Mouse (Mus musculus): ENCODE results near the gene Zc3h7b. TPM values are rescaled to one million over a fixed set of nuclear protein-coding genes. Genes with fewer than 3 reads are reported as not detected.

Gene Zc3h7b
- total and polyA plus RNA-seq, 3 experiments, result 18.2 to 108 (median 41.5) TPM

GRCm38 (mm10) chr15:81781816-81782215 lies 37.0 kb downstream of the Zc3h7b start:
- Histone ChIP-seq H3K4me1 (ENCODE audit: control insufficient read depth in 1 of 2, insufficient read depth in 2 of 2, low read length in 2 of 2) (peaks cover 0 to 4% of the 10 kb centered on the region in 2 experiments; a peak in 2 of 4 replicates), H3K27me3 (ENCODE audit: control insufficient read depth in 1 of 2, insufficient read depth in 2 of 2, low read length in 2 of 2) (no peaks in the 10 kb centered on the region), H3K9me3 (replicated peaks; ENCODE audit: insufficient read depth, low read length) (no peaks in the 10 kb centered on the region), H3K9ac (ENCODE audit: control insufficient read depth, low read depth, low read length, poor library complexity, severe bottlenecking) (no peak overlapping the region), H3K36me3 (ENCODE audit: control insufficient read depth in 1 of 2, insufficient read depth in 2 of 2, low read length in 2 of 2) (no peaks in the 10 kb centered on the region; a peak in 1 of 4 replicates), H3K4me3 (ENCODE audit: control insufficient read depth in 1 of 2, insufficient read depth in 1 of 2, low read depth in 2 of 2, low read length in 2 of 2) (no peak overlapping the region), H3K27ac (ENCODE audit: control insufficient read depth, low read depth, low read length) (no peak overlapping the region), H3K79me2 (ENCODE audit: control insufficient read depth, insufficient read depth, low read length, poor library complexity) (no peaks in the 10 kb centered on the region)
- no peak for TF ChIP-seq ELF1 (IDR thresholded peaks at IDR 0.05; ENCODE audit: low read depth, low read length)
- no peak for TF ChIP-seq ZC3H11A (IDR thresholded peaks at IDR 0.05; ENCODE audit: low read depth, low read length)
- no peak for TF ChIP-seq UBTF (IDR thresholded peaks at IDR 0.05; ENCODE audit: borderline replicate concordance, insufficient read depth, low read depth, low read length)
- TF ChIP-seq ZNF384 (IDR thresholded peaks at IDR 0.05; ENCODE audit: low read depth, low read length), result no peak
- no peak for TF ChIP-seq TCF12 (IDR thresholded peaks at IDR 0.05; ENCODE audit: low read depth, low read length)
- no peak for TF ChIP-seq ZKSCAN1 (IDR thresholded peaks at IDR 0.05; ENCODE audit: low read depth, low read length)
- TF ChIP-seq MAZ (IDR thresholded peaks at IDR 0.05; ENCODE audit: low read depth, low read length), result no peak
- no peak for TF ChIP-seq NRF1 (IDR thresholded peaks at IDR 0.05; ENCODE audit: insufficient read depth, low read depth, low read length, poor library complexity, severe bottlenecking)
- no peak for TF ChIP-seq POLR2A (IDR thresholded peaks at IDR 0.05; ENCODE audit: control insufficient read depth in 1 of 2, insufficient read depth in 1 of 2, low read depth in 1 of 2, low read length in 2 of 2, poor library complexity in 1 of 2)
- no peak for TF ChIP-seq MYB (IDR thresholded peaks at IDR 0.05; ENCODE audit: low read depth, low read length)
- TF ChIP-seq CTCF (IDR thresholded peaks at IDR 0.05 in 2 of 3, conservative IDR thresholded peaks at IDR 0.05 in 1 of 3; ENCODE audit: control insufficient read depth in 1 of 3, insufficient read depth in 1 of 3, low read depth in 2 of 3, low read length in 3 of 3, poor library complexity in 1 of 3, severe bottlenecking in 1 of 3), result no peak
- TF ChIP-seq HCFC1 (IDR thresholded peaks at IDR 0.05; ENCODE audit: low read depth, low read length), result no peak
- no peak for TF ChIP-seq MEF2A (IDR thresholded peaks at IDR 0.05; ENCODE audit: extremely low read depth, insufficient replicate concordance, low read depth, low read length, poor library complexity, severe bottlenecking)
- no peak for TF ChIP-seq ZMIZ1 (IDR thresholded peaks at IDR 0.05; ENCODE audit: low read depth, low read length)
- no peak for TF ChIP-seq USF2 (IDR thresholded peaks at IDR 0.05; ENCODE audit: borderline replicate concordance in 1 of 2, insufficient read depth in 1 of 2, low read depth in 1 of 2, low read length in 2 of 2)
- no peak for TF ChIP-seq TAL1 (IDR thresholded peaks at IDR 0.05; ENCODE audit: low read length)
- no peak for TF ChIP-seq TBP (IDR thresholded peaks at IDR 0.05; ENCODE audit: low read depth, low read length)
- TF ChIP-seq MYC (IDR thresholded peaks at IDR 0.05; ENCODE audit: low read depth, low read length), result no peak
- DNase-seq (ENCODE audit: low read depth, low spot score), result no peak

- H3K4me1 ChIP-seq (ENCODE audit: control insufficient read depth in 1 of 2, insufficient read depth in 2 of 2, low read length in 2 of 2), result no peaks in the 10 kb centered on the region
- no peaks in the 10 kb centered on the region for H3K27me3 ChIP-seq (ENCODE audit: control insufficient read depth in 1 of 2, insufficient read depth in 2 of 2, low read length in 2 of 2)
- H3K9me3 ChIP-seq (replicated peaks; ENCODE audit: insufficient read depth, low read length), result no peaks in the 10 kb centered on the region
- DNase-seq (ENCODE audit: low read depth, low spot score), result no peak
- H3K36me3 ChIP-seq (ENCODE audit: control insufficient read depth in 1 of 2, insufficient read depth in 2 of 2, low read length in 2 of 2), result no peaks in the 10 kb centered on the region; a peak in 1 of 4 replicates
- H3K9ac ChIP-seq (ENCODE audit: control insufficient read depth, low read depth, low read length, poor library complexity, severe bottlenecking), result no peak overlapping the region
- H3K4me3 ChIP-seq (ENCODE audit: control insufficient read depth in 1 of 2, insufficient read depth in 1 of 2, low read depth in 2 of 2, low read length in 2 of 2), result no peak overlapping the region
- no peak overlapping the region for H3K27ac ChIP-seq (ENCODE audit: control insufficient read depth, low read depth, low read length)
- no peaks in the 10 kb centered on the region for H3K79me2 ChIP-seq (ENCODE audit: control insufficient read depth, insufficient read depth, low read length, poor library complexity)
- TF ChIP-seq SMC3 (IDR thresholded peaks at IDR 0.05; ENCODE audit: low read depth, low read length), result 0 out of 2 replicates have a peak, but pooled peaks have one; percentile 14
- no peak; the same call in 1 of the 2 replicates for TF ChIP-seq RAD21 (IDR thresholded peaks at IDR 0.05; ENCODE audit: low read depth, low read length)
- no peak for TF ChIP-seq JUND (IDR thresholded peaks at IDR 0.05; ENCODE audit: low read depth, low read length)
- TF ChIP-seq ETS1 (IDR thresholded peaks at IDR 0.05; ENCODE audit: low read depth, low read length), result no peak
- no peak for TF ChIP-seq NRF1 (IDR thresholded peaks at IDR 0.05; ENCODE audit: insufficient read depth, low read depth, low read length, poor library complexity, severe bottlenecking)
- TF ChIP-seq CHD2 (IDR thresholded peaks at IDR 0.05; ENCODE audit: low read length), result no peak
- TF ChIP-seq TBP (IDR thresholded peaks at IDR 0.05; ENCODE audit: low read depth, low read length), result no peak
- no peak for TF ChIP-seq POLR2AphosphoS5 (IDR thresholded peaks at IDR 0.05; ENCODE audit: borderline replicate concordance, low read depth, low read length)
- no peak for TF ChIP-seq CHD1 (IDR thresholded peaks at IDR 0.05; ENCODE audit: low read depth, low read length)
- TF ChIP-seq TAL1 (IDR thresholded peaks at IDR 0.05; ENCODE audit: low read length), result no peak
- TF ChIP-seq EP300 (IDR thresholded peaks at IDR 0.05; ENCODE audit: low read depth in 1 of 2, low read length in 2 of 2), result no peak
- peak in 1 of 3 experiments; percentile 24; a peak in 1 of 6 replicates for TF ChIP-seq CTCF (IDR thresholded peaks at IDR 0.05 in 2 of 3, conservative IDR thresholded peaks at IDR 0.05 in 1 of 3; ENCODE audit: control insufficient read depth in 1 of 3, insufficient read depth in 1 of 3, low read depth in 2 of 3, low read length in 3 of 3, poor library complexity in 1 of 3, severe bottlenecking in 1 of 3)
- TF ChIP-seq USF1 (IDR thresholded peaks at IDR 0.05; ENCODE audit: low read depth, low read length), result no peak
- TF ChIP-seq ELF1 (IDR thresholded peaks at IDR 0.05; ENCODE audit: low read depth, low read length), result no peak
Measured at GRCm38 (mm10) chr15:81784762-81785161, 39.9 kb downstream of the Zc3h7b start.
